Mouse (Mus musculus): ENCODE results near the gene Olfr1331. TPM values are rescaled to one million over a fixed set of nuclear protein-coding genes. Genes with fewer than 3 reads are reported as not detected.

The Olfr1331 gene
- polyA plus RNA-seq, 1 experiment from 2014 or later: not detected

Other genes with a start within 250 kb of the Olfr1331 start
- gene Cfap57, start 243.9 kb upstream of the Olfr1331 start, polyA plus RNA-seq (2015; fragmentation: Nextera tagmentation; extraction: Ambion mirVana): 0.33 and 0.54 TPM in 2 replicates
- 70.7 and 105 TPM in 2 replicates for gene Ebna1bp2, start 243.8 kb upstream of the Olfr1331 start, polyA plus RNA-seq (2015; fragmentation: Nextera tagmentation; extraction: Ambion mirVana)
- not detected in 2 replicates for gene Olfr62, start 205.7 kb upstream of the Olfr1331 start, polyA plus RNA-seq (2015; fragmentation: Nextera tagmentation; extraction: Ambion mirVana)
- 0.05 TPM in 1 of 2 replicates, not detected in the other for gene Olfr1342, start 171.9 kb upstream of the Olfr1331 start, polyA plus RNA-seq (2015; fragmentation: Nextera tagmentation; extraction: Ambion mirVana)
- not detected in 2 replicates for gene Olfr1341, start 161.1 kb upstream of the Olfr1331 start, polyA plus RNA-seq (2015; fragmentation: Nextera tagmentation; extraction: Ambion mirVana)
- not detected in 2 replicates for gene Olfr1340, start 144.5 kb upstream of the Olfr1331 start, polyA plus RNA-seq (2015; fragmentation: Nextera tagmentation; extraction: Ambion mirVana)
- gene Olfr1339, start 132.5 kb upstream of the Olfr1331 start, polyA plus RNA-seq (2015; fragmentation: Nextera tagmentation; extraction: Ambion mirVana): not detected in 2 replicates
- not detected in 2 replicates for gene Olfr1338, start 105.9 kb upstream of the Olfr1331 start, polyA plus RNA-seq (2015; fragmentation: Nextera tagmentation; extraction: Ambion mirVana)
- not detected in 2 replicates for gene Olfr1337, start 82.1 kb upstream of the Olfr1331 start, polyA plus RNA-seq (2015; fragmentation: Nextera tagmentation; extraction: Ambion mirVana)
- not detected in 2 replicates for gene Olfr1335, start 54.7 kb upstream of the Olfr1331 start, polyA plus RNA-seq (2015; fragmentation: Nextera tagmentation; extraction: Ambion mirVana)
- not detected in 2 replicates for gene Olfr1333, start 28.4 kb upstream of the Olfr1331 start, polyA plus RNA-seq (2015; fragmentation: Nextera tagmentation; extraction: Ambion mirVana)
- 0.09 and 0.22 TPM in 2 replicates for gene Olfr1330, start 23.9 kb downstream of the Olfr1331 start, polyA plus RNA-seq (2015; fragmentation: Nextera tagmentation; extraction: Ambion mirVana)
- not detected in 2 replicates for gene Olfr1329, start 52.8 kb downstream of the Olfr1331 start, polyA plus RNA-seq (2015; fragmentation: Nextera tagmentation; extraction: Ambion mirVana)
- gene Olfr1328, start 74.0 kb downstream of the Olfr1331 start, polyA plus RNA-seq (2015; fragmentation: Nextera tagmentation; extraction: Ambion mirVana): not detected in 2 replicates
- gene Lao1, start 96.9 kb downstream of the Olfr1331 start, polyA plus RNA-seq (2015; fragmentation: Nextera tagmentation; extraction: Ambion mirVana): not detected in 2 replicates
- gene Slc2a1, start 244.1 kb downstream of the Olfr1331 start, polyA plus RNA-seq (2015; fragmentation: Nextera tagmentation; extraction: Ambion mirVana): 129 and 136 TPM in 2 replicates